Mouse (Mus musculus) layer of hippocampus, postnatal 36 days (tissue): ENCODE measurements at regions not wholly inside any gene's neighbourhood (a gene's known extent, or its start where the extent isn't known, plus 50 kb on each side); places are given as distances from the start of the nearest gene placed in this dataset.

Experiments
- DNase-seq, 2 experiments: peaks; one replicate each; pipeline ENCODE4 v3.0.0; 2022

GRCm38 (mm10) chr6:49990522-49990858, 119.6 kb upstream of the Mpp6 start:
- no peak for DNase-seq

- DNase-seq = no peak
Observed at GRCm38 (mm10) chr6:49999365-49999764, 110.7 kb upstream of the Mpp6 start.

- no peak for DNase-seq
Observed at GRCm38 (mm10) chr6:50008074-50008473, 102.0 kb upstream of the Mpp6 start.

GRCm38 (mm10) chr6:50008869-50009268, 101.2 kb upstream of the Mpp6 start:
- no peak for DNase-seq

GRCm38 (mm10) chr6:50009339-50009738, 100.7 kb upstream of the Mpp6 start:
- DNase-seq = no peak

- DNase-seq = no peak
Observed at GRCm38 (mm10) chr6:50009856-50010255, 100.2 kb upstream of the Mpp6 start.

- DNase-seq = no peak
Observed at GRCm38 (mm10) chr6:50011071-50011470, 99.0 kb upstream of the Mpp6 start.

- no peak for DNase-seq
Observed at GRCm38 (mm10) chr6:50011746-50012453, 98.1 kb upstream of the Mpp6 start.

- no peak for DNase-seq
Observed at GRCm38 (mm10) chr6:50013067-50013466, 97.0 kb upstream of the Mpp6 start.

- no peak for DNase-seq
Observed at GRCm38 (mm10) chr6:50013842-50014241, 96.2 kb upstream of the Mpp6 start.

- DNase-seq = no peak
Observed at GRCm38 (mm10) chr6:50027981-50028380, 82.1 kb upstream of the Mpp6 start.

GRCm38 (mm10) chr6:50029895-50030515, 80.0 kb upstream of the Mpp6 start:
- no peak for DNase-seq

GRCm38 (mm10) chr6:50031356-50031755, 78.7 kb upstream of the Mpp6 start:
- no peak for DNase-seq

- no peak for DNase-seq
Observed at GRCm38 (mm10) chr6:50032894-50033595, 77.0 kb upstream of the Mpp6 start.

- no peak for DNase-seq
Observed at GRCm38 (mm10) chr6:50037614-50038013, 72.4 kb upstream of the Mpp6 start.

- no peak for DNase-seq
Observed at GRCm38 (mm10) chr6:50038369-50038768, 71.7 kb upstream of the Mpp6 start.

GRCm38 (mm10) chr6:50041044-50041443, 69.0 kb upstream of the Mpp6 start:
- DNase-seq = no peak

GRCm38 (mm10) chr6:50042127-50042526, 67.9 kb upstream of the Mpp6 start:
- no peak for DNase-seq

- no peak for DNase-seq
Observed at GRCm38 (mm10) chr6:50044165-50044564, 65.9 kb upstream of the Mpp6 start.

GRCm38 (mm10) chr6:50046721-50047120, 63.3 kb upstream of the Mpp6 start:
- DNase-seq = no peak

- no peak for DNase-seq
Observed at GRCm38 (mm10) chr6:50052416-50052815, 57.6 kb upstream of the Mpp6 start.

GRCm38 (mm10) chr6:50053086-50053485, 57.0 kb upstream of the Mpp6 start:
- DNase-seq = peak in 1 of 2 experiments; percentile 13

GRCm38 (mm10) chr6:50054233-50054632, 55.8 kb upstream of the Mpp6 start:
- no peak for DNase-seq

- no peak for DNase-seq
Observed at GRCm38 (mm10) chr6:50058596-50058995, 51.4 kb upstream of the Mpp6 start.
